Comparison of ENCODE assay signal across 12 mouse cellular contexts in genomic region chr4:131405376-131406017, GRCm38 (mm10).
DNase-seq lines count a peak whose midpoint lies in the region; ATAC-seq and TF ChIP-seq lines count a peak whose summit lies in the region.
"Had no signal": no experiment of that assay in that cellular context is flagged by ENCODE, and none has a peak within 500 bp of the region (broad histone marks: within the 10 kb centered on the region; RNA-seq: fewer than 3 reads in every experiment).

No protein-coding gene starts in this region.

- no peak overlapping the region for H3K4me3 ChIP-seq in embryonic facial prominence, embryonic 11.5 days (ENCODE audit: low read depth, low read length)
- H3K4me3 ChIP-seq in hindbrain, postnatal 0 days (ENCODE audit: low read length): no peak overlapping the region
- H3K4me3 ChIP-seq: heart, embryonic 13.5 days; liver, embryonic 15.5 days had no signal

- no peak overlapping the region for H3K4me2 ChIP-seq in embryonic facial prominence, embryonic 11.5 days (ENCODE audit: low read depth, low read length)
- no peak overlapping the region for H3K4me2 ChIP-seq in hindbrain, postnatal 0 days (ENCODE audit: low read depth, low read length)
- H3K4me2 ChIP-seq: heart, embryonic 13.5 days; liver, embryonic 15.5 days had no signal

- intact Hi-C loops in left cerebral cortex, postnatal 4 days (cut with DNase I): no loop called here

- H3K9me3 ChIP-seq in embryonic facial prominence, embryonic 11.5 days (replicated peaks; ENCODE audit: control insufficient read depth, low read length): no peaks in the 10 kb centered on the region
- no peaks in the 10 kb centered on the region for H3K9me3 ChIP-seq in hindbrain, postnatal 0 days (ENCODE audit: low read length)
- H3K9me3 ChIP-seq: heart, embryonic 13.5 days; liver, embryonic 15.5 days had no signal

- peak; percentile 29 for DNase-seq in left cerebral cortex, adult 11 months (ENCODE audit: low spot score)
- DNase-seq in left cerebral cortex, postnatal 4 days: no peak
- DNase-seq in brain, embryonic 14.5 days (ENCODE audit: low read depth): peak; percentile 80
- peak; percentile 50 for DNase-seq in embryonic facial prominence, embryonic 11.5 days (ENCODE audit: low spot score)
- no peak for DNase-seq in hindbrain, postnatal 0 days (ENCODE audit: low spot score)
- DNase-seq in cerebellum, adult 11-12 months: no peak
- no peak for DNase-seq in thymus, postnatal 14 days
- DNase-seq: cerebellum, adult 9-10 months; kidney, postnatal 14 days; layer of hippocampus, postnatal 36 days had no signal

- H3K36me3 ChIP-seq in embryonic facial prominence, embryonic 11.5 days (replicated peaks; ENCODE audit: control insufficient read depth, insufficient read depth, low read depth, low read length): no peaks in the 10 kb centered on the region
- H3K36me3 ChIP-seq in hindbrain, postnatal 0 days (ENCODE audit: insufficient read depth, low read length): no peaks in the 10 kb centered on the region
- H3K36me3 ChIP-seq: heart, embryonic 13.5 days; liver, embryonic 15.5 days had no signal

- no peak for TF ChIP-seq POLR2A in brain, embryonic 14.5 days (IDR thresholded peaks at IDR 0.05; ENCODE audit: borderline replicate concordance, extremely low read depth, insufficient read depth, insufficient read length, poor library complexity, severe bottlenecking)

- no peak overlapping the region for H3K27ac ChIP-seq in embryonic facial prominence, embryonic 11.5 days (replicated peaks; ENCODE audit: low read depth, low read length)
- 0 out of 2 replicates have a peak overlapping the region, but pooled peaks have one; percentile 11 for H3K27ac ChIP-seq in hindbrain, postnatal 0 days
- H3K27ac ChIP-seq: heart, embryonic 13.5 days; liver, embryonic 15.5 days had no signal

- H3K9ac ChIP-seq in embryonic facial prominence, embryonic 11.5 days (replicated peaks; ENCODE audit: low read length): no peak overlapping the region
- H3K9ac ChIP-seq in hindbrain, postnatal 0 days (replicated peaks; ENCODE audit: low read length): no peak overlapping the region
- H3K9ac ChIP-seq: heart, embryonic 13.5 days; liver, embryonic 15.5 days had no signal

- no peak for ATAC-seq in embryonic facial prominence, embryonic 11.5 days (replicated peaks; ENCODE audit: insufficient number of reproducible peaks, low FRiP score, low TSS enrichment, low read depth)
- no peak for ATAC-seq in hindbrain, postnatal 0 days

- 42% methylated on average over 12 of the region's 12 CpGs for WGBS in embryonic facial prominence, embryonic 11.5 days
- 47% methylated on average over 12 of the region's 12 CpGs for WGBS in hindbrain, postnatal 0 days

- TF ChIP-seq CTCF in brain, embryonic 14.5 days (IDR thresholded peaks at IDR 0.05; ENCODE audit: borderline replicate concordance, extremely low read depth, insufficient read depth, insufficient read length): no peak
- no peak for TF ChIP-seq CTCF in hindbrain, postnatal 0 days (IDR thresholded peaks at IDR 0.05; ENCODE audit: low read depth)

- no peaks in the 10 kb centered on the region for H3K4me1 ChIP-seq in embryonic facial prominence, embryonic 11.5 days (ENCODE audit: control insufficient read depth, insufficient read depth, low read length)
- H3K4me1 ChIP-seq in hindbrain, postnatal 0 days (ENCODE audit: insufficient read depth, low read length): no peaks in the 10 kb centered on the region
- H3K4me1 ChIP-seq: heart, embryonic 13.5 days; liver, embryonic 15.5 days had no signal

- no peaks in the 10 kb centered on the region for H3K27me3 ChIP-seq in embryonic facial prominence, embryonic 11.5 days (ENCODE audit: control insufficient read depth, insufficient read depth, low read length)
- no peaks in the 10 kb centered on the region for H3K27me3 ChIP-seq in hindbrain, postnatal 0 days (ENCODE audit: insufficient read depth, low read length)
- H3K27me3 ChIP-seq: liver, embryonic 15.5 days had no signal

Comparison
In these comparisons a context has a peak if more than half of its experiments do, and no peak if none do; other contexts are left out.
1. DNase-seq: peak in left cerebral cortex, adult 11 months (single experiment), brain, embryonic 14.5 days (single experiment) and embryonic facial prominence, embryonic 11.5 days (single experiment); none in left cerebral cortex, postnatal 4 days (single experiment), hindbrain, postnatal 0 days (single experiment), cerebellum, adult 11-12 months (single experiment) and thymus, postnatal 14 days (single experiment).